Mouse (Mus musculus) heart, embryonic 12.5 days (tissue): Measurements from ENCODE around the gene Arhgef17. TPM values are rescaled to one million over a fixed set of nuclear protein-coding genes. Genes with fewer than 3 reads are reported as not detected.
A peak's percentile ranks its signal among the peaks of the same experiment; 100 is the strongest.

Source experiments
- ATAC-seq: fragments of 200-750 bp; cut with Nextera tagmentation; 2 replicates; pipeline ENCODE4 v1.8.0; 2017; ENCODE audit warnings: moderate TSS enrichment, moderate library complexity; ENCODE audit not compliant: insufficient number of reproducible peaks, low FRiP score
- H3K27ac ChIP-seq: fragments of 300-500 bp; sonication (generic); 2 replicates; pipeline ENCODE4 v1.5.1; 2016; ENCODE audit warnings: mild to moderate bottlenecking, moderate library complexity; ENCODE audit not compliant: poor library complexity, severe bottlenecking
- H3K27me3 ChIP-seq: fragments of 300-500 bp; sonication (generic); replicated peaks from 2 replicates; pipeline ENCODE4 v1.6.1; 2016; ENCODE audit warnings: mild to moderate bottlenecking, moderate library complexity
- H3K36me3 ChIP-seq: fragments of 300-500 bp; sonication (generic); 2 replicates; pipeline ENCODE4 v1.6.1; 2016; ENCODE audit warnings: mild to moderate bottlenecking, moderate library complexity
- H3K4me1 ChIP-seq: fragments of 300-500 bp; sonication (generic); replicated peaks from 2 replicates; pipeline ENCODE4 v1.6.1; 2016; ENCODE audit warnings: mild to moderate bottlenecking
- H3K4me2 ChIP-seq: fragments of 300-500 bp; sonication (generic); 2 replicates; pipeline ENCODE4 v1.6.1; 2016; ENCODE audit warnings: mild to moderate bottlenecking, moderate library complexity
- H3K4me3 ChIP-seq: fragments of 300-500 bp; sonication (generic); 2 replicates; pipeline ENCODE4 v1.5.1; 2016; ENCODE audit warnings: mild to moderate bottlenecking
- H3K9ac ChIP-seq: fragments of 300-500 bp; sonication (generic); 2 replicates; pipeline ENCODE4 v1.6.1; 2016; ENCODE audit warnings: mild to moderate bottlenecking, moderate library complexity
- H3K9me3 ChIP-seq: fragments of 300-500 bp; sonication (generic); replicated peaks from 2 replicates; pipeline ENCODE4 v1.6.1; 2016; ENCODE audit warnings: mild to moderate bottlenecking, moderate library complexity
- WGBS: fragments of 180-500 bp; shearing (Covaris S2); methylation state at CpG from one replicate; pipeline ENCODE4 v1.1.7; 2016; 5-methylcytosine and 5-hydroxymethylcytosine counted together
- polyA plus RNA-seq: library from polyadenylated mRNA; unstranded; fragments of >200 nt; fragmentation: Nextera tagmentation; extraction: Ambion mirVana; gene quantifications from 2 replicates; pipeline ENCODE4 v1.2.1, GENCODE M21; 2016

Arhgef17 gene
- polyA plus RNA-seq, 1 experiment from 2014 or later, result 8.7 TPM

- WGBS, result 42% methylated on average over 5 of the region's 5 CpGs
- Histone ChIP-seq H3K27ac (no peak overlapping the region), H3K36me3 (no peaks in the 10 kb centered on the region), H3K4me1 (peaks cover 9% of the 10 kb centered on the region), H3K4me3 (no peak overlapping the region), H3K9me3 (no peaks in the 10 kb centered on the region), H3K4me2 (no peak overlapping the region), H3K9ac (no peak overlapping the region), H3K27me3 (peaks cover 18% of the 10 kb centered on the region)
- ATAC-seq, result no peak
Observed at GRCm38 (mm10) chr7:100941169-100941568, 9.3 kb upstream of the Arhgef17 start.

- Histone ChIP-seq H3K4me3 (no peak overlapping the region), H3K4me2 (no peak overlapping the region), H3K27ac (no peak overlapping the region), H3K36me3 (no peaks in the 10 kb centered on the region), H3K4me1 (peaks cover 5% of the 10 kb centered on the region; the same call in 1 of the 2 replicates), H3K27me3 (peaks cover 13% of the 10 kb centered on the region; the same call in 1 of the 2 replicates), H3K9ac (no peak overlapping the region), H3K9me3 (no peaks in the 10 kb centered on the region)
- no peak for ATAC-seq
- WGBS, result 76% methylated on average over 16 of the region's 16 CpGs
Observed at GRCm38 (mm10) chr7:100938106-100938505, 6.2 kb upstream of the Arhgef17 start.

GRCm38 (mm10) chr7:100937481-100937880, 5.6 kb upstream of the Arhgef17 start:
- Histone ChIP-seq H3K4me3 (no peak overlapping the region), H3K36me3 (no peaks in the 10 kb centered on the region), H3K4me1 (0 out of 2 replicates have a peak, but pooled peaks cover 3% of the 10 kb centered on the region), H3K27me3 (peaks cover 10% of the 10 kb centered on the region; the same call in 1 of the 2 replicates), H3K9ac (no peak overlapping the region), H3K4me2 (no peak overlapping the region), H3K27ac (no peak overlapping the region), H3K9me3 (no peaks in the 10 kb centered on the region)
- ATAC-seq, result no peak
- 73% methylated on average over 3 of the region's 3 CpGs for WGBS

GRCm38 (mm10) chr7:100933520-100933919, 1.6 kb upstream of the Arhgef17 start:
- Histone ChIP-seq H3K4me1 (peaks cover 26% of the 10 kb centered on the region), H3K9ac (no peak overlapping the region), H3K9me3 (no peaks in the 10 kb centered on the region), H3K4me3 (no peak overlapping the region), H3K4me2 (no peak overlapping the region), H3K27me3 (peaks cover 5% of the 10 kb centered on the region; the same call in 1 of the 2 replicates), H3K36me3 (0 out of 2 replicates have a peak, but pooled peaks cover 4% of the 10 kb centered on the region), H3K27ac (no peak overlapping the region)
- ATAC-seq, result no peak

GRCm38 (mm10) chr7:100932481-100933007, 637 bp upstream of the Arhgef17 start:
- under 1% methylated on average over 27 of the region's 27 CpGs for WGBS
- H3K27me3 ChIP-seq, result peaks cover 5% of the 10 kb centered on the region; the same call in 1 of the 2 replicates
- peak overlapping the region; percentile 99 for H3K27ac ChIP-seq
- peak overlapping the region; percentile 72 for H3K4me3 ChIP-seq
- 0 out of 2 replicates have a peak, but pooled peaks cover 4% of the 10 kb centered on the region for H3K36me3 ChIP-seq
- H3K9ac ChIP-seq, result peak overlapping the region; percentile 91; the same call in 1 of the 2 replicates
- no peaks in the 10 kb centered on the region for H3K9me3 ChIP-seq
- peak; percentile 86 for ATAC-seq
- H3K4me1 ChIP-seq, result peaks cover 35% of the 10 kb centered on the region
- H3K4me2 ChIP-seq, result peak overlapping the region; percentile 95

GRCm38 (mm10) chr7:100931316-100931925, 486 bp downstream of the Arhgef17 start:
- under 1% methylated on average over 72 of the region's 73 CpGs for whole genome bisulfite sequencing
- H3K4me1 ChIP-seq, result peaks cover 47% of the 10 kb centered on the region

GRCm38 (mm10) chr7:100930619-100931315, 1.1 kb downstream of the Arhgef17 start:
- peaks cover 53% of the 10 kb centered on the region for H3K4me1 ChIP-seq
- H3K27me3 ChIP-seq, result peaks cover 5% of the 10 kb centered on the region; the same call in 1 of the 2 replicates
- peak overlapping the region; percentile 95 for H3K4me2 ChIP-seq
- WGBS, result 2% methylated on average over 51 of the region's 53 CpGs
- H3K9ac ChIP-seq, result peak overlapping the region; percentile 91
- 0 out of 2 replicates have a peak, but pooled peaks cover 4% of the 10 kb centered on the region for H3K36me3 ChIP-seq
- ATAC-seq, result peak; percentile 16; the same call in 1 of the 2 replicates
- H3K4me3 ChIP-seq, result peak overlapping the region; percentile 72
- H3K27ac ChIP-seq, result peak overlapping the region; percentile 99
- H3K9me3 ChIP-seq, result no peaks in the 10 kb centered on the region

More at GRCm38 (mm10) chr7:100931316-100931925, 486 bp downstream of the Arhgef17 start:
- H3K27ac ChIP-seq, result peak overlapping the region; percentile 99
- H3K36me3 ChIP-seq, result 0 out of 2 replicates have a peak, but pooled peaks cover 4% of the 10 kb centered on the region
- H3K9me3 ChIP-seq, result no peaks in the 10 kb centered on the region
- peak overlapping the region; percentile 95 for H3K4me2 ChIP-seq
- H3K9ac ChIP-seq, result peak overlapping the region; percentile 91
- H3K4me3 ChIP-seq, result peak overlapping the region; percentile 72
- ATAC-seq, result peak; percentile 5; the same call in 1 of the 2 replicates
- H3K27me3 ChIP-seq, result peaks cover 5% of the 10 kb centered on the region; the same call in 1 of the 2 replicates

GRCm38 (mm10) chr7:100929639-100930303, 2.1 kb downstream of the Arhgef17 start:
- H3K4me1 ChIP-seq, result peaks cover 63% of the 10 kb centered on the region
- 0 out of 2 replicates have a peak, but pooled peaks cover 4% of the 10 kb centered on the region for H3K36me3 ChIP-seq
- H3K27me3 ChIP-seq, result peaks cover 5% of the 10 kb centered on the region; the same call in 1 of the 2 replicates
- ATAC-seq, result no peak
- H3K9ac ChIP-seq, result peak overlapping the region; percentile 91
- no peak overlapping the region for H3K27ac ChIP-seq
- peak overlapping the region; percentile 95 for H3K4me2 ChIP-seq
- H3K9me3 ChIP-seq, result no peaks in the 10 kb centered on the region
- WGBS, result 56% methylated on average over 19 of the region's 19 CpGs
- peak overlapping the region; percentile 72 for H3K4me3 ChIP-seq

- H3K4me2 ChIP-seq, result peak overlapping the region; percentile 95
- H3K9me3 ChIP-seq, result no peaks in the 10 kb centered on the region
- H3K4me1 ChIP-seq, result peaks cover 76% of the 10 kb centered on the region
- 36% methylated on average over 9 of the region's 9 CpGs for WGBS
- no peaks in the 10 kb centered on the region for H3K27me3 ChIP-seq
- H3K9ac ChIP-seq, result peak overlapping the region; percentile 91
- H3K4me3 ChIP-seq, result peak overlapping the region; percentile 72
- H3K27ac ChIP-seq, result no peak overlapping the region
- 0 out of 2 replicates have a peak, but pooled peaks cover 4% of the 10 kb centered on the region for H3K36me3 ChIP-seq
- no peak for ATAC-seq
Observed at GRCm38 (mm10) chr7:100928456-100928855, 3.5 kb downstream of the Arhgef17 start.

GRCm38 (mm10) chr7:100927287-100928000, 4.5 kb downstream of the Arhgef17 start:
- no peak for ATAC-seq
- H3K36me3 ChIP-seq, result peaks cover 10% of the 10 kb centered on the region; the same call in 1 of the 2 replicates

More at GRCm38 (mm10) chr7:100927287-100928000, 4.5 kb downstream of the Arhgef17 start:
- 9% methylated on average over 7 of the region's 7 CpGs for WGBS
- Histone ChIP-seq H3K4me3 (peak overlapping the region; percentile 72), H3K9ac (peak overlapping the region; percentile 91), H3K4me2 (peak overlapping the region; percentile 95), H3K27me3 (no peaks in the 10 kb centered on the region), H3K9me3 (no peaks in the 10 kb centered on the region), H3K4me1 (peaks cover 83% of the 10 kb centered on the region), H3K27ac (peak overlapping the region; percentile 28; the same call in 1 of the 2 replicates)
